Mouse (Mus musculus) stomach, embryonic 16.5 days (tissue): ENCODE data around the gene Hipk4. TPM values are rescaled to one million over a fixed set of nuclear protein-coding genes. Genes with fewer than 3 reads are reported as not detected.

Experiments
- ATAC-seq: fragments of 200-750 bp; cut with Nextera tagmentation; 2 replicates; pipeline ENCODE4 v1.8.0; 2017; ENCODE audit warnings: moderate number of reproducible peaks, moderate TSS enrichment; ENCODE audit not compliant: insufficient read depth, low FRiP score
- H3K27ac ChIP-seq: fragments of 300-500 bp; sonication (generic); 2 replicates; pipeline ENCODE4 v1.5.1; 2014; ENCODE audit warnings: low read length
- H3K27me3 ChIP-seq: fragments of 300-500 bp; sonication (generic); 2 replicates; pipeline ENCODE4 v1.6.1; 2014; ENCODE audit warnings: low read length, control low read depth, mixed read lengths; ENCODE audit not compliant: control insufficient read depth, insufficient read depth
- H3K36me3 ChIP-seq: fragments of 300-500 bp; sonication (generic); 2 replicates; pipeline ENCODE4 v1.6.1; 2014; ENCODE audit warnings: low read length; ENCODE audit not compliant: control insufficient read depth, insufficient read depth
- H3K4me1 ChIP-seq: fragments of 300-500 bp; sonication (generic); 2 replicates; pipeline ENCODE4 v1.6.1; 2014; ENCODE audit warnings: low read length, control low read depth, mixed read lengths; ENCODE audit not compliant: control insufficient read depth, insufficient read depth
- H3K4me2 ChIP-seq: fragments of 300-500 bp; sonication (generic); 2 replicates; pipeline ENCODE4 v1.6.1; 2014; ENCODE audit warnings: low read depth, low read length, mixed read lengths
- H3K4me3 ChIP-seq: fragments of 300-500 bp; sonication (generic); replicated peaks from 2 replicates; pipeline ENCODE4 v1.5.1; 2014; ENCODE audit warnings: mild to moderate bottlenecking, low read length
- H3K9ac ChIP-seq: fragments of 300-500 bp; sonication (generic); 2 replicates; pipeline ENCODE4 v1.6.1; 2014; ENCODE audit warnings: low read length
- H3K9me3 ChIP-seq: fragments of 300-500 bp; sonication (generic); replicated peaks from 2 replicates; pipeline ENCODE4 v1.6.1; 2016; ENCODE audit warnings: low read length, control low read depth; ENCODE audit not compliant: control insufficient read depth
- WGBS: fragments of 180-500 bp; shearing (Covaris S2); extraction: QIAGEN DNeasy Blood & Tissue Kit; methylation state at CpG from one replicate; pipeline ENCODE4 v1.1.7; 2014; 5-methylcytosine and 5-hydroxymethylcytosine counted together
- polyA plus RNA-seq: library from polyadenylated mRNA; unstranded; fragments of >200 nt; fragmentation: Nextera tagmentation; extraction: Ambion mirVana; gene quantifications from 2 replicates; pipeline ENCODE4 v1.2.1, GENCODE M21; 2015

The Hipk4 gene
- polyA plus RNA-seq, 1 experiment from 2014 or later, result 0.79 TPM

- Histone ChIP-seq H3K9ac (peak overlapping the region; percentile 67), H3K27me3 (no peaks in the 10 kb centered on the region), H3K9me3 (no peaks in the 10 kb centered on the region), H3K4me3 (peak overlapping the region; percentile 68), H3K27ac (peak overlapping the region; percentile 100), H3K4me1 (peaks cover 14% of the 10 kb centered on the region), H3K4me2 (peak overlapping the region; percentile 72), H3K36me3 (no peaks in the 10 kb centered on the region)
- peak; percentile 63 for ATAC-seq
- 17% methylated on average over 6 of the region's 6 CpGs for WGBS
Measured at GRCm38 (mm10) chr7:27508648-27509005, 14.4 kb upstream of the Hipk4 start.

- Histone ChIP-seq H3K4me1 (peaks cover 14% of the 10 kb centered on the region), H3K4me2 (no peak overlapping the region), H3K27me3 (no peaks in the 10 kb centered on the region), H3K36me3 (no peaks in the 10 kb centered on the region), H3K27ac (no peak overlapping the region), H3K9ac (no peak overlapping the region), H3K4me3 (no peak overlapping the region), H3K9me3 (no peaks in the 10 kb centered on the region)
- 89% methylated on average over 2 of the region's 2 CpGs for WGBS
- ATAC-seq, result no peak
Measured at GRCm38 (mm10) chr7:27510809-27511208, 12.3 kb upstream of the Hipk4 start.

DNA sequence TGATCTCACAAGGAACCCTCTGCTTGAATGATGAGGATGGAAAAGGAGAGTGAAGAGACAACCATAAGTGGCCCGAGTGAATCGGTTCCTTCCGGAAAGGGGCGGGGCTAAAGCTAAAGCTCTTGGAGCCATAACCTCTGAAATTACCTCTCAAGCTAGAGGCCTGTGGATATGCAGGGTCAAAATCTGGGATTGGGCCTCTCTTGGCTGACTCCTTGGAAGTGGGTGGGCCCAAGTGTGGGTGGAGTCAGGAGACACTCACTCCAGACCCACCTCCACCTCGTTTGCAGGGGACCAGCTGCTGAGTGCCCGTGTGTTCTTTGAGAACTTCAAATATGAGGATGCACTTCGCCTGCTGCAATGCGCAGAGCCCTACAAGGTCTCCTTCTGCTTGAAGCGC is 8.1 kb upstream of the Hipk4 start:
- WGBS, result 68% methylated on average over 9 of the region's 9 CpGs
- 0 out of 2 replicates have a peak, but pooled peaks cover 5% of the 10 kb centered on the region for H3K9me3 ChIP-seq
- peak; percentile 37; the same call in 1 of the 2 replicates for ATAC-seq

GRCm38 (mm10) chr7:27518314-27518713 is 4.8 kb upstream of the Hipk4 start:
- Histone ChIP-seq H3K4me1 (no peaks in the 10 kb centered on the region), H3K4me2 (no peak overlapping the region), H3K27ac (no peak overlapping the region), H3K9me3 (0 out of 2 replicates have a peak, but pooled peaks cover 5% of the 10 kb centered on the region), H3K27me3 (no peaks in the 10 kb centered on the region), H3K36me3 (no peaks in the 10 kb centered on the region), H3K9ac (no peak overlapping the region), H3K4me3 (no peak overlapping the region)
- WGBS, result 89% methylated on average over 9 of the region's 9 CpGs
- ATAC-seq, result no peak

More for the DNA sequence above, 8.1 kb upstream of the Hipk4 start:
- Histone ChIP-seq H3K9ac (no peak overlapping the region), H3K27ac (no peak overlapping the region), H3K4me3 (no peak overlapping the region), H3K27me3 (no peaks in the 10 kb centered on the region), H3K36me3 (no peaks in the 10 kb centered on the region), H3K4me2 (no peak overlapping the region), H3K4me1 (no peaks in the 10 kb centered on the region)

- H3K4me1 ChIP-seq, result no peaks in the 10 kb centered on the region
- no peaks in the 10 kb centered on the region for H3K36me3 ChIP-seq
- no peaks in the 10 kb centered on the region for H3K27me3 ChIP-seq
- peak overlapping the region; percentile 47; the same call in 1 of the 2 replicates for H3K27ac ChIP-seq
- ATAC-seq, result no peak
- H3K9me3 ChIP-seq, result 0 out of 2 replicates have a peak, but pooled peaks cover 5% of the 10 kb centered on the region
- no peak overlapping the region for H3K9ac ChIP-seq
- no peak overlapping the region for H3K4me3 ChIP-seq
- no peak overlapping the region for H3K4me2 ChIP-seq
Measured at GRCm38 (mm10) chr7:27520104-27520503, 3.0 kb upstream of the Hipk4 start.

DNA sequence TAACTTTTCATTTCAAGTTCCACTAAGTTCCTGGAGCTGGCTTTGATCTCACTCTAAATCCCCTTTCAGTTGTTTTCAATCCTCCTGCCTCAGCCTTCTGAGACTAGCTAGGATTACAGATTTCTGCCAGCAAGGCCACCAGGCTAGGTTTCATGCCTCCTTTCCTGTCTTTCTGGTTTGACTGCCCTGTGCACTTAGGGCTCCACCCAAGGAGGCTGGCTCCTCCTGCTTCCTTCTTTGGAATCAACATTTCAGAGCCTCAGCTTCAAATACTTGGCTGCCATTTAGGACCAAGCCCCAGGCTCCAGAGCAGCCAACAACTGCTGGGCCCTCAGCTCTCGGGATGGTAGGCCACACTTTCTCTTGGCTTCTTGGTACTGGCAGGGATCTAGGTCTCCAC is 2.5 kb upstream of the Hipk4 start:
- no peak for ATAC-seq
- Histone ChIP-seq H3K4me3 (no peak overlapping the region), H3K9ac (no peak overlapping the region), H3K27me3 (no peaks in the 10 kb centered on the region), H3K36me3 (no peaks in the 10 kb centered on the region), H3K4me2 (no peak overlapping the region), H3K4me1 (no peaks in the 10 kb centered on the region), H3K9me3 (0 out of 2 replicates have a peak, but pooled peaks cover 5% of the 10 kb centered on the region), H3K27ac (peak overlapping the region; percentile 47; the same call in 1 of the 2 replicates)
- WGBS, result 48% methylated on average over 1 of the region's 1 CpGs

DNA sequence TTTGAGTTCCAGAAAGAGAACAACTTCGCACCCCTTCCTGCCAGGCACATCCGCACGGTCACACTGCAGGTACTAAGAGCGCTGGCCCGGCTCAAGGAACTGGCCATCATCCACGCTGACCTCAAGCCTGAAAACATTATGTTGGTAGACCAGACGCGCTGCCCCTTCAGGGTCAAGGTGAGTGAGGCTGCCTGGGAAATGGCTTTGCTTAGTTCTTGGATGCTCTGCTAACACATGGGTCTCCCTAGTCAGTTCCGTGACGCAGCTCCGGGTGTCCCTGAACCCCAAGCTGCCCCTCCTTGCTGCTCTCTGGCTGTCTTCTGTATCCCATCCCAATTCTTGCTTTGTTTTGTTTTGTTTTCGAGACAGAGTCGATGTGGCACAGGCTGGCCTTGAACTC is 738 bp downstream of the Hipk4 start:
- H3K4me1 ChIP-seq, result no peaks in the 10 kb centered on the region
- H3K4me2 ChIP-seq, result no peak overlapping the region
- H3K27me3 ChIP-seq, result no peaks in the 10 kb centered on the region
- H3K27ac ChIP-seq, result no peak overlapping the region
- H3K9me3 ChIP-seq, result 0 out of 2 replicates have a peak, but pooled peaks cover 5% of the 10 kb centered on the region
- H3K9ac ChIP-seq, result no peak overlapping the region
- no peak for ATAC-seq
- 91% methylated on average over 13 of the region's 13 CpGs for WGBS
- no peak overlapping the region for H3K4me3 ChIP-seq
- no peaks in the 10 kb centered on the region for H3K36me3 ChIP-seq

DNA sequence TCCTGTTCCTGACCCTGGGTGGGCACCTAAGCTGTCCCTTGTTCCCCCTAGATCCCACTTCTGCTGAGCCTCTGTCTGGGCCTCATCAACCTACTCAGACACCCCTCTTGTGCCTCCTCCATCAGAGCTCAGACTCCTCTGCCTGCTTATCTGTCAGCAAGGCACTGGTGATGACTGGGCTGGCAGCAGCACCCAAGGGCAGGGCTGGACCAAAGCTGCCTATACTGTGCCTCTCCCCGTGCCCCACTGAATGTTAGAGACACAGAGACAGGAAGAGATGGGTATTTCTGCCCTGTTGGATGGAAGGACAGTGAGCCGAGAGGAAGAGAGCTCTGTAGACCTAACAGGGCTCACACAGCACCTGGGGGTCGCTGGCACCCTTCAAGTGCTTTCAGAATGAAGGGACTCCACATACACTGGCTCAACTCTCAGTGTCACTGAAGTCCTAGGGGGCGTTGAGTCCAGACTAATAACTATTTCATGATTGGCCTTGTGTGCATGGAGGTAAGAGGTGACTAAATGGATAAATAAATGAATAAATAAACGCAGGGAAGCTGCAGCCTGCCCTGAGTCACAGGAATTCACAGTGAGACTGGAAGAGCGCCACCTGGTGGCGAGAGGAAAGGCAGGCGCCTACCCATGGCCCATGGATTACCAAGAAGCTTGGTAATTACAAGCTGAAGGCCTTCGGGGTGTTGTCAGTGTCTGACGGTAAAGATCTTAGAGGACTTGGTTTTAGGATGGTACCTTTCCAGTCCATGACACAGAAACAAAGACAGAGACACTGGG is 3.2 kb downstream of the Hipk4 start:
- Histone ChIP-seq H3K9ac (no peak overlapping the region), H3K4me2 (no peak overlapping the region), H3K27me3 (no peaks in the 10 kb centered on the region), H3K4me1 (no peaks in the 10 kb centered on the region), H3K9me3 (no peaks in the 10 kb centered on the region), H3K36me3 (no peaks in the 10 kb centered on the region), H3K4me3 (no peak overlapping the region), H3K27ac (no peak overlapping the region)
- peak; percentile 79; the same call in 1 of the 2 replicates for ATAC-seq
- 20% methylated on average over 10 of the region's 10 CpGs for WGBS

DNA sequence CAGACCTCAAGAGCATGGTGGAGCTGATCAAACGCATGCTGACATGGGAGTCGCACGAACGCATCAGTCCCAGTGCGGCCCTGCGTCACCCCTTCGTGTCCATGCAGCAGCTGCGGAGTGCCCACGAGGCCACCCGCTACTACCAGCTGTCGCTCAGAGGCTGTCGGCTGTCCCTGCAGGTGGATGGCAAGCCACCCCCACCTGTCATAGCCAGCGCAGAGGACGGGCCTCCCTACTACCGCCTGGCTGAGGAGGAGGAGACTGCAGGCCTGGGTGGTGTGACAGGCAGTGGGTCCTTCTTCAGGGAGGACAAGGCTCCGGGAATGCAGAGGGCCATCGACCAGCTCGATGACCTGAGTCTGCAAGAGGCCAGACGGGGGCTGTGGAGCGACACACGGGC is 6.0 kb downstream of the Hipk4 start:
- H3K27ac ChIP-seq, result no peak overlapping the region
- H3K9me3 ChIP-seq, result no peaks in the 10 kb centered on the region
- ATAC-seq, result no peak
- H3K4me1 ChIP-seq, result no peaks in the 10 kb centered on the region
- no peaks in the 10 kb centered on the region for H3K27me3 ChIP-seq
- H3K36me3 ChIP-seq, result 0 out of 2 replicates have a peak, but pooled peaks cover 3% of the 10 kb centered on the region
- no peak overlapping the region for H3K4me2 ChIP-seq
- WGBS, result 83% methylated on average over 21 of the region's 21 CpGs
- no peak overlapping the region for H3K9ac ChIP-seq
- no peak overlapping the region for H3K4me3 ChIP-seq
